Mouse (Mus musculus): ENCODE results near the gene Mfsd4b2. TPM values are rescaled to one million over a fixed set of nuclear protein-coding genes. Genes with fewer than 3 reads are reported as not detected.

Gene Mfsd4b2
- polyA plus RNA-seq, 1 experiment from 2014 or later = not detected

Other genes starting within 250 kb of the Mfsd4b2 start
- 16.4 and 17.5 TPM in 2 replicates for gene Rev3l, start 194.8 kb downstream of the Mfsd4b2 start, polyA plus RNA-seq (2014; fragmentation: Nextera tagmentation; extraction: Ambion mirVana)
- gene Mfsd4b4, start 27.7 kb downstream of the Mfsd4b2 start, polyA plus RNA-seq (2014; fragmentation: Nextera tagmentation; extraction: Ambion mirVana) = 4.1 and 5.0 TPM in 2 replicates
- gene Mfsd4b3, start 33.2 kb upstream of the Mfsd4b2 start, polyA plus RNA-seq (2014; fragmentation: Nextera tagmentation; extraction: Ambion mirVana) = 1.1 and 1.5 TPM in 2 replicates
- gene Mfsd4b5, start 59.7 kb upstream of the Mfsd4b2 start, polyA plus RNA-seq (2014; fragmentation: Nextera tagmentation; extraction: Ambion mirVana) = 0.13 TPM in 1 of 2 replicates, not detected in the other
- 0.58 and 0.89 TPM in 2 replicates for gene Mfsd4b1, start 98.3 kb upstream of the Mfsd4b2 start, polyA plus RNA-seq (2014; fragmentation: Nextera tagmentation; extraction: Ambion mirVana)
- gene Slc16a10, start 215.3 kb upstream of the Mfsd4b2 start, polyA plus RNA-seq (2014; fragmentation: Nextera tagmentation; extraction: Ambion mirVana) = 17.9 and 21.9 TPM in 2 replicates

Data from heart, embryonic 14.5 days (tissue).